Mouse (Mus musculus): ENCODE results near the gene Akap2. TPM values are rescaled to one million over a fixed set of nuclear protein-coding genes. Genes with fewer than 3 reads are reported as not detected.

Gene Akap2
- total and polyA plus RNA-seq, 3 experiments, result 1.7 to 7.2 TPM; not detected in 1

- Histone ChIP-seq H3K27ac (ENCODE audit: control insufficient read depth, low read depth, low read length) (no peak overlapping the region), H3K27me3 (ENCODE audit: control insufficient read depth in 1 of 2, insufficient read depth in 2 of 2, low read length in 2 of 2) (no peaks in the 10 kb centered on the region; a peak in 1 of 4 replicates), H3K4me1 (ENCODE audit: control insufficient read depth in 1 of 2, insufficient read depth in 2 of 2, low read length in 2 of 2) (no peaks in the 10 kb centered on the region), H3K9ac (ENCODE audit: control insufficient read depth, low read depth, low read length, poor library complexity, severe bottlenecking) (no peak overlapping the region), H3K9me3 (replicated peaks; ENCODE audit: insufficient read depth, low read length) (no peaks in the 10 kb centered on the region), H3K79me2 (ENCODE audit: control insufficient read depth, insufficient read depth, low read length, poor library complexity) (no peaks in the 10 kb centered on the region), H3K4me3 (ENCODE audit: control insufficient read depth in 1 of 2, insufficient read depth in 1 of 2, low read depth in 2 of 2, low read length in 2 of 2) (no peak overlapping the region), H3K36me3 (ENCODE audit: control insufficient read depth in 1 of 2, insufficient read depth in 2 of 2, low read length in 2 of 2) (no peaks in the 10 kb centered on the region)
- DNase-seq (ENCODE audit: low read depth, low spot score), result no peak
- no peak for TF ChIP-seq MXI1 (IDR thresholded peaks at IDR 0.05; ENCODE audit: low read depth, low read length)
- TF ChIP-seq MYC (IDR thresholded peaks at IDR 0.05; ENCODE audit: low read depth, low read length), result no peak
- no peak for TF ChIP-seq MEF2A (IDR thresholded peaks at IDR 0.05; ENCODE audit: extremely low read depth, insufficient replicate concordance, low read depth, low read length, poor library complexity, severe bottlenecking)
- no peak for TF ChIP-seq ZKSCAN1 (IDR thresholded peaks at IDR 0.05; ENCODE audit: low read depth, low read length)
- no peak for TF ChIP-seq CHD2 (IDR thresholded peaks at IDR 0.05; ENCODE audit: low read length)
- TF ChIP-seq USF2 (IDR thresholded peaks at IDR 0.05; ENCODE audit: borderline replicate concordance in 1 of 2, insufficient read depth in 1 of 2, low read depth in 1 of 2, low read length in 2 of 2), result no peak
- TF ChIP-seq HCFC1 (IDR thresholded peaks at IDR 0.05; ENCODE audit: low read depth, low read length), result no peak
- TF ChIP-seq TBP (IDR thresholded peaks at IDR 0.05; ENCODE audit: low read depth, low read length), result no peak
- no peak for TF ChIP-seq CHD1 (IDR thresholded peaks at IDR 0.05; ENCODE audit: low read depth, low read length)
Measured at GRCm38 (mm10) chr4:57751054-57751453, 33.6 kb downstream of the Akap2 start.

DNA sequence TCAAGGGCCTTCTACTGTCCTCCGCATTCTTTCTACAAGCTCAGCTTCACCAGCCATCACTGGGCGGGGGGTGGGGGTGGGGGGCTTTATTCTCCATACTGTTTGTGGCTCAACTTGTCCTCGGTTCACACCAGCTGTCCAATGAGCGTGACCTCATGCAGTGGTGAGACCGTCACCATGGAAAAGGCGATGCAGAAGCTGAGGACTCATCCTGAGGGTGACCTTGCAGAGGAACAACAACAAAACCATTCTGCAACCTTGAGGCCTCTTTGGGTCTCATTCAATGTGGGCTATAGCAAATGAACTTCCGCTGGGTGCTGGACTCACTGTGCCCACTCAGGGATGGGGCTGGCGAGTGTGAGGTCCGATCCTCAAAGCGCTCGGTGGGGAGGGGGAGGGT, 34.1 kb downstream of the Akap2 start:
- TF ChIP-seq RAD21 (IDR thresholded peaks at IDR 0.05; ENCODE audit: low read depth, low read length) (no peak), NRF1 (IDR thresholded peaks at IDR 0.05; ENCODE audit: insufficient read depth, low read depth, low read length, poor library complexity, severe bottlenecking) (no peak), E2F4 (IDR thresholded peaks at IDR 0.05; ENCODE audit: borderline replicate concordance, low read depth, low read length) (no peak), USF2 (IDR thresholded peaks at IDR 0.05; ENCODE audit: borderline replicate concordance in 1 of 2, insufficient read depth in 1 of 2, low read depth in 1 of 2, low read length in 2 of 2) (no peak), MAFK (IDR thresholded peaks at IDR 0.05; ENCODE audit: borderline replicate concordance, low read depth, low read length) (no peak), POLR2A (IDR thresholded peaks at IDR 0.05; ENCODE audit: control insufficient read depth in 1 of 2, insufficient read depth in 1 of 2, low read depth in 1 of 2, low read length in 2 of 2, poor library complexity in 1 of 2) (no peak), MEF2A (IDR thresholded peaks at IDR 0.05; ENCODE audit: extremely low read depth, insufficient replicate concordance, low read depth, low read length, poor library complexity, severe bottlenecking) (no peak), GATA1 (IDR thresholded peaks at IDR 0.05; ENCODE audit: low read depth, low read length) (no peak), TAL1 (IDR thresholded peaks at IDR 0.05; ENCODE audit: low read length) (no peak), SIN3A (IDR thresholded peaks at IDR 0.05; ENCODE audit: low read length) (no peak), TBP (IDR thresholded peaks at IDR 0.05; ENCODE audit: low read depth, low read length) (no peak), ZMIZ1 (IDR thresholded peaks at IDR 0.05; ENCODE audit: low read depth, low read length) (no peak), EP300 (IDR thresholded peaks at IDR 0.05; ENCODE audit: low read depth in 1 of 2, low read length in 2 of 2) (no peak), MAX (IDR thresholded peaks at IDR 0.05; ENCODE audit: low read length) (no peak)
- no peaks in the 10 kb centered on the region; a peak in 1 of 4 replicates for H3K27me3 ChIP-seq (ENCODE audit: control insufficient read depth in 1 of 2, insufficient read depth in 2 of 2, low read length in 2 of 2)

More for the DNA sequence above, 34.1 kb downstream of the Akap2 start:
- no peaks in the 10 kb centered on the region for H3K79me2 ChIP-seq (ENCODE audit: control insufficient read depth, insufficient read depth, low read length, poor library complexity)
- no peaks in the 10 kb centered on the region for H3K9me3 ChIP-seq (replicated peaks; ENCODE audit: insufficient read depth, low read length)
- H3K9ac ChIP-seq (ENCODE audit: control insufficient read depth, low read depth, low read length, poor library complexity, severe bottlenecking), result no peak overlapping the region
- DNase-seq (ENCODE audit: low read depth, low spot score), result no peak
- no peak overlapping the region for H3K4me3 ChIP-seq (ENCODE audit: control insufficient read depth in 1 of 2, insufficient read depth in 1 of 2, low read depth in 2 of 2, low read length in 2 of 2)
- no peaks in the 10 kb centered on the region for H3K4me1 ChIP-seq (ENCODE audit: control insufficient read depth in 1 of 2, insufficient read depth in 2 of 2, low read length in 2 of 2)
- no peaks in the 10 kb centered on the region for H3K36me3 ChIP-seq (ENCODE audit: control insufficient read depth in 1 of 2, insufficient read depth in 2 of 2, low read length in 2 of 2)
- no peak overlapping the region for H3K27ac ChIP-seq (ENCODE audit: control insufficient read depth, low read depth, low read length)
